ENCODE assay signal across 21 mouse cellular contexts in the genomic region with DNA sequence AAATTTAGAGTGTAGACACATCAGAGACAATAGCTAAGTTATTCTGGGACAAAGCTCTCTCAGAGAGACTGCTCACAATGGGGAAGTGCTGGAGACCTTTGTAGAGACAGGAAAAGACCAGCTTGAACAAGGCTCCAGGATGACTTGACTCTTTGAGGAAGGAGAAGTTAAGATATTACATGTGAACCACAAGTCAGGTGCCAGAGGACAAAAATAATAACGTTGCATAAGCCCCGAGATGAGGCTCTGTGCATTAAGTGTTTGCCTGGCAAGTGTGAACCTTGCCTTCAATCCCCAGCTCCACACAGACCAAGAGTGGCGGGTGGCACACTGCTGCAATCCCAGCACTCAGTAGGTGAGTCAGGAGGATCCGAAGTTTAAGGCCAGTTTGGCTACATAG. TPM values are rescaled to one million over a fixed set of nuclear protein-coding genes. Genes with fewer than 3 reads are reported as not detected.
DNase-seq lines count a peak whose midpoint lies in the region; ATAC-seq and TF ChIP-seq lines count a peak whose summit lies in the region.
"Had no signal": no experiment of that assay in that cellular context is flagged by ENCODE, and none has a peak within 500 bp of the region (broad histone marks: within the 10 kb centered on the region; RNA-seq: fewer than 3 reads in every experiment).

No protein-coding gene starts in this region.

- H3K4me3 ChIP-seq in cortical plate, adult 2 months (ENCODE audit: insufficient read depth, low read length), result no peak overlapping the region
- H3K4me3 ChIP-seq: erythroblast, embryonic 14.5 days; stomach, embryonic 15.5 days had no signal

- DNase-seq in layer of hippocampus, adult 9-11 months, result peak; percentile 68
- no peak for DNase-seq in layer of hippocampus, adult 18-20 months (ENCODE audit: low spot score in 2 of 2)
- DNase-seq in B cell, adult 2 months, result peak; percentile 56 to 64
- no peak for DNase-seq in retina, postnatal 1 day
- no peak for DNase-seq in gastrocnemius, postnatal 4 days (ENCODE audit: low spot score in 2 of 2)
- DNase-seq in right cerebral cortex, postnatal 36 days (ENCODE audit: low spot score in 2 of 2), result no peak
- DNase-seq: adrenal gland, postnatal 10 days; cerebellum, adult 11 months; kidney, postnatal 14 days; lung, adult 2 months; thymus, postnatal 36 days had no signal

- TF ChIP-seq POLR2A in cortical plate, adult 2 months (IDR thresholded peaks at IDR 0.05; ENCODE audit: extremely low read depth, insufficient read depth, low read length), result no peak

- H3K4me1 ChIP-seq in cortical plate, adult 2 months (ENCODE audit: control insufficient read depth, insufficient read depth, low read length), result no peaks in the 10 kb centered on the region

- H3K27ac ChIP-seq in cortical plate, adult 2 months (ENCODE audit: insufficient read depth, low read length), result peak overlapping the region; percentile 89
- H3K27ac ChIP-seq: stomach, embryonic 15.5 days had no signal

- peak; percentile 71 for ATAC-seq in megakaryocyte, adult 5-6 weeks (ENCODE audit: poor library complexity, severe bottlenecking)
- ATAC-seq: midbrain, embryonic 16.5 days; Patski had no signal

- no peak for TF ChIP-seq CTCF in cortical plate, adult 2 months (IDR thresholded peaks at IDR 0.05; ENCODE audit: extremely low read depth, insufficient read depth, low read length)

RNA-seq across cellular contexts. Expression of a gene that starts 18.0 kb away (rescaled TPM):
- 10 to 100 TPM; 22.8 to 25.9 TPM for total RNA-seq in layer of hippocampus, adult 18-20 months (2021)
- 33.7 and 34.5 TPM in 2 replicates for polyA plus RNA-seq in cortical plate, adult 2 months (2012; rRNA removed)
- 287 and 289 TPM in 2 replicates for total RNA-seq in megakaryocyte, adult 5-6 weeks (2015)
- total RNA-seq in megakaryocyte, adult 5-6 weeks (2017), result 257 and 285 TPM in 2 replicates
- 10 to 100 TPM; 26.1 to 31.4 TPM for total RNA-seq in gastrocnemius, postnatal 4 days (2021)

RNA-seq across cellular contexts. Expression of a gene that starts 36.9 kb away (rescaled TPM):
- not detected for total RNA-seq in layer of hippocampus, adult 18-20 months (2021)
- polyA plus RNA-seq in cortical plate, adult 2 months (2012; rRNA removed), result not detected in 2 replicates
- 0.29 TPM in 1 of 2 replicates, not detected in the other for total RNA-seq in megakaryocyte, adult 5-6 weeks (2015)
- total RNA-seq in megakaryocyte, adult 5-6 weeks (2017), result not detected in 2 replicates
- total RNA-seq in gastrocnemius, postnatal 4 days (2021), result not detected
- total RNA-seq: adrenal gland, postnatal 10 days; heart, postnatal 25 days; left cerebral cortex, adult 8-10 months had no signal
- polyA plus RNA-seq: erythroblast, embryonic 14.5 days; gonadal fat pad, adult 2 months; lung, adult 2 months; midbrain, embryonic 16.5 days; neural tube, embryonic 14.5 days; stomach, embryonic 15.5 days had no signal

RNA-seq across cellular contexts. Expression of a gene that starts 51.4 kb away (rescaled TPM):
- 1 to 10 TPM; 7.8 to 9.5 TPM for total RNA-seq in layer of hippocampus, adult 18-20 months (2021)
- polyA plus RNA-seq in cortical plate, adult 2 months (2012; rRNA removed), result 12.6 and 13.5 TPM in 2 replicates
- total RNA-seq in megakaryocyte, adult 5-6 weeks (2015), result 66.6 and 68.3 TPM in 2 replicates
- total RNA-seq in megakaryocyte, adult 5-6 weeks (2017), result 63.3 and 64.6 TPM in 2 replicates
- 10 to 100 TPM; 26.3 to 27.4 TPM for total RNA-seq in gastrocnemius, postnatal 4 days (2021)

Comparison
In these comparisons a context has a peak if more than half of its experiments do, and no peak if none do; other contexts are left out.
1. DNase-seq: peak in layer of hippocampus, adult 9-11 months (single experiment) and B cell, adult 2 months (2 of 2); none in layer of hippocampus, adult 18-20 months (0 of 2), retina, postnatal 1 day (single experiment), gastrocnemius, postnatal 4 days (0 of 2) and right cerebral cortex, postnatal 36 days (0 of 2).
2. RNA of a gene that starts 18.0 kb away (total RNA-seq): 257 to 289 TPM in megakaryocyte, adult 5-6 weeks; 26.1 to 31.4 TPM in gastrocnemius, postnatal 4 days and 22.8 to 25.9 TPM in layer of hippocampus, adult 18-20 months; every median in the first group is over 4 times any median in the second.